Mouse (Mus musculus) midbrain, embryonic 16.5 days (tissue): ENCODE results near the gene Clta. TPM values are rescaled to one million over a fixed set of nuclear protein-coding genes. Genes with fewer than 3 reads are reported as not detected.
A peak's percentile ranks its signal among the peaks of the same experiment; 100 is the strongest.

Source experiments
- ATAC-seq: fragments of 200-750 bp; cut with Nextera tagmentation; 2 replicates; pipeline ENCODE4 v1.8.0; 2017; ENCODE audit warnings: moderate TSS enrichment
- H3K27ac ChIP-seq: fragments of 300-500 bp; sonication (generic); 2 replicates; pipeline ENCODE4 v1.5.1; 2014; ENCODE audit warnings: mild to moderate bottlenecking, low read length, mixed read lengths
- H3K27me3 ChIP-seq: fragments of 300-500 bp; sonication (generic); 2 replicates; pipeline ENCODE4 v1.6.1; 2014; ENCODE audit warnings: low read depth, low read length, mixed read lengths; ENCODE audit not compliant: control insufficient read depth, insufficient read depth
- H3K36me3 ChIP-seq: fragments of 300-500 bp; sonication (generic); 2 replicates; pipeline ENCODE4 v1.6.1; 2014; ENCODE audit warnings: mild to moderate bottlenecking, low read length, moderate library complexity, mixed read lengths; ENCODE audit not compliant: control insufficient read depth, insufficient read depth
- H3K4me1 ChIP-seq: fragments of 300-500 bp; sonication (generic); 2 replicates; pipeline ENCODE4 v1.6.1; 2014; ENCODE audit warnings: mild to moderate bottlenecking, low read length, mixed read lengths; ENCODE audit not compliant: control insufficient read depth, insufficient read depth
- H3K4me2 ChIP-seq: fragments of 300-500 bp; sonication (generic); 2 replicates; pipeline ENCODE4 v1.6.1; 2014; ENCODE audit warnings: mild to moderate bottlenecking, low read length, mixed read lengths
- H3K4me3 ChIP-seq: fragments of 300-500 bp; sonication (generic); 2 replicates; pipeline ENCODE4 v1.5.1; 2014; ENCODE audit warnings: low read depth, mild to moderate bottlenecking, low read length, moderate library complexity, mixed read lengths
- H3K9ac ChIP-seq: fragments of 300-500 bp; sonication (generic); 2 replicates; pipeline ENCODE4 v1.6.1; 2014; ENCODE audit warnings: low read depth, low read length, mixed read lengths
- H3K9me3 ChIP-seq: fragments of 300-500 bp; sonication (generic); replicated peaks from 2 replicates; pipeline ENCODE4 v1.6.1; 2014; ENCODE audit warnings: mild to moderate bottlenecking, low read length, mixed read lengths; ENCODE audit not compliant: control insufficient read depth, poor library complexity, severe bottlenecking
- WGBS: fragments of 180-500 bp; shearing (Covaris S2); extraction: QIAGEN DNeasy Blood & Tissue Kit; methylation state at CpG from one replicate; pipeline ENCODE4 v1.1.7; 2014; 5-methylcytosine and 5-hydroxymethylcytosine counted together
- polyA plus RNA-seq: library from polyadenylated mRNA; unstranded; fragments of >200 nt; fragmentation: Nextera tagmentation; extraction: Ambion mirVana; gene quantifications from 2 replicates; pipeline ENCODE4 v1.2.1, GENCODE M21; 2015

The Clta gene
- polyA plus RNA-seq, 1 experiment from 2014 or later, result 348 TPM

DNA sequence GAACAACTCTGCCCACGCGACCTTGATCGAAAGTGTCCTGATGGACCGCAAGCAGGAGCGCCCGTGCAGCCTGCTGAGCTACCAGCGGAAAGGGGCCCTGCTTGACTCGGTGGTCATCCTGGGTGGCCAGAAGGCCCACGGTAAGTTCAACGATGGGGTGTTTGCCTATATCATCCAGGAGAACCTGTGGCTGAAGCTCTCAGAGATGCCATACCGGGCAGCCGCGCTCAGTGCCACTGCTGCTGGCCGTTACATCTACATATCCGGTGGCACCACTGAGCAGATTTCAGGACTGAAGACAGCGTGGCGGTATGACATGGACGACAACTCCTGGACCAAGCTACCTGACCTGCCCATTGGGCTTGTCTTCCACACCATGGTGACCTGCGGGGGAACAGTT lies 19.9 kb upstream of the Clta start:
- H3K36me3 ChIP-seq, result no peaks in the 10 kb centered on the region
- no peak overlapping the region for H3K4me2 ChIP-seq
- peaks cover 7% of the 10 kb centered on the region for H3K27me3 ChIP-seq
- H3K4me1 ChIP-seq, result no peaks in the 10 kb centered on the region
- H3K9me3 ChIP-seq, result no peaks in the 10 kb centered on the region
- H3K4me3 ChIP-seq, result no peak overlapping the region
- no peak for ATAC-seq
- no peak overlapping the region for H3K27ac ChIP-seq
- 93% methylated on average over 19 of the region's 19 CpGs for WGBS
- H3K9ac ChIP-seq, result no peak overlapping the region

DNA sequence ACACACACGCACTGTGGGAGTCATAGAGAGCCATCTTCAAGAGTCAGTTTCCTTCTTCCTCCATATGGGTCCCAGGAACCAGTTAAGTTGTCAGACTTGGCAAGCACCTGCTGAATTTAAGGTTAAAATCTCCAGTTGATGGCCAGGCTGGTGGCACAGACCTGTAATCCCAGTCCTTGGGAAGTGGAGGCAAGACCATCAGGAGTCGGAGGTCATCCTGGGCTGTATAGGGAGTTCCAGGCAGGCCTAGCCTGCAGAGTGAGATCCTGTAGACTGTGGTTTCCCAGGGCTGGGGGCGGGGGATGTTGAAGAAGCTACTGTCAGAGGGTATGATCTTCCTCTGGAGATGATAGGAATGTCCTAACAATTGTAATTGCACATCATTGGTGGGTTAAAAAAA lies 15.3 kb upstream of the Clta start:
- Histone ChIP-seq H3K4me1 (no peaks in the 10 kb centered on the region), H3K9me3 (no peaks in the 10 kb centered on the region), H3K27ac (no peak overlapping the region), H3K4me3 (no peak overlapping the region), H3K36me3 (no peaks in the 10 kb centered on the region), H3K4me2 (no peak overlapping the region), H3K9ac (no peak overlapping the region), H3K27me3 (peaks cover 1% of the 10 kb centered on the region)
- ATAC-seq, result no peak
- WGBS, result 85% methylated on average over 3 of the region's 3 CpGs

DNA sequence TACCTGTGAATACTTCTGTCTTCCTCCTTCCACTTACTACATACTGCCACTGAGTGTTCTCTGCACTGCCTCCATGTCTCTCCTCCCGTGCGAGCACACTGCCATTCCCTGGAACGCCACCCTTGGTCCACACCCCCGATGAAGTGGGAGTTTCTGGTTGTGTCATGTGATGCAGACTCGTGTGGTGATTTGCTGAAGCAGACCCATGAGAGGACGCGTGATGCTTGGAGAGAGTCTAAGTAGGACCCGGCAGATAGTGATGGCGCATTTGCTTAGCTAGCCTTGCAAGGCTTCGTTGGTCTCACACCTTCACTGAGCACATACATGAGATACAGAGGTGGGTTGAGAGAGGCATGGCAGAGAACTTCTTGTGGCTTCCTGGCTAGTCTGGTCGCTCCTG lies 11.2 kb upstream of the Clta start:
- H3K36me3 ChIP-seq, result no peaks in the 10 kb centered on the region
- WGBS, result 93% methylated on average over 11 of the region's 11 CpGs

DNA sequence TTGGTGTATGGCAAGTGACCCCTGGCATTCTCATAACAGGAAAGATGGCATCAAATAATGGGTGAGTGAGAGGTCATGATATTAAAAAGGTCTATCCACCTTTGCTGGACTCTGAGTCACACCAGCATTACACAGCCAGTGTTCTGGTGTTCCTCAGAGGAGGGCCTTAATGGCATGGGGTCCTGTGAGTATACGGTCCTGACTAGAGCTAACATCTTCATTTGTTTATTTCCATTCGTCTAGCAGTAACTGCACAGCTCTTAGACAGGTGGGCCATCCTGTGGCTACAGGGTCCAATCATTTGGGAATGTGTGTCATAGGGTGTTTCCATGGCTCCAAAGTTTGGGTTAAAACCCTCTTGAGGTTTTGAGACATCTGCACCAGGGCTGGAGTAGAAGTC lies 9.9 kb upstream of the Clta start:
- H3K9ac ChIP-seq, result no peak overlapping the region

More for the DNA sequence above, 11.2 kb upstream of the Clta start:
- Histone ChIP-seq H3K4me3 (no peak overlapping the region), H3K4me1 (no peaks in the 10 kb centered on the region), H3K9ac (no peak overlapping the region), H3K27me3 (no peaks in the 10 kb centered on the region), H3K9me3 (no peaks in the 10 kb centered on the region), H3K4me2 (no peak overlapping the region), H3K27ac (no peak overlapping the region)
- no peak for ATAC-seq

DNA sequence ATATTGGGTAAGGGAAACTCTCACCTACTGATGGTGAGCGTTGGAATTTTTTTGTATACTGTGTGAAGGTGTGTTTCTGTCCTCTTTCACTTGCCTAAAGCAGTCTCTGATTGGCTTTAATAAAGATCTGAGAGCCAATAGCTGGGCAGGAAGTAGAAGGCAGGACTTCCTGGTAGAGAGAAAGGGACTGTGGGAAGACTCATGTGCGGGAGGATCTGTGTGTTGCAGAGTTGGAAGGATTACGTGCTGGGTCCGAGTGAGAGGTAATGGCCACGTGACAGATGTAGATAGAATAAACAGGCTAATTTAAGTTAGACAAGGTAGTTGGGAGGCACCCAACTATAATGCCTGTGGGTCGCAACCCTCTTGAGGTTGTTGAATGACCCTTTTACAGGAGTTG lies 630 bp upstream of the Clta start:
- H3K27ac ChIP-seq, result no peak overlapping the region
- WGBS, result 84% methylated on average over 6 of the region's 6 CpGs
- no peaks in the 10 kb centered on the region for H3K9me3 ChIP-seq
- H3K4me2 ChIP-seq, result no peak overlapping the region
- H3K4me1 ChIP-seq, result no peaks in the 10 kb centered on the region
- no peak overlapping the region for H3K9ac ChIP-seq
- no peaks in the 10 kb centered on the region for H3K27me3 ChIP-seq
- no peaks in the 10 kb centered on the region for H3K36me3 ChIP-seq
- ATAC-seq, result no peak
- no peak overlapping the region for H3K4me3 ChIP-seq

More for the DNA sequence above, 9.9 kb upstream of the Clta start:
- Histone ChIP-seq H3K27me3 (no peaks in the 10 kb centered on the region), H3K27ac (no peak overlapping the region), H3K9me3 (no peaks in the 10 kb centered on the region), H3K4me3 (no peak overlapping the region), H3K4me1 (no peaks in the 10 kb centered on the region), H3K4me2 (no peak overlapping the region), H3K36me3 (no peaks in the 10 kb centered on the region)
- no peak for ATAC-seq
- WGBS, result 86% methylated on average over 2 of the region's 2 CpGs

DNA sequence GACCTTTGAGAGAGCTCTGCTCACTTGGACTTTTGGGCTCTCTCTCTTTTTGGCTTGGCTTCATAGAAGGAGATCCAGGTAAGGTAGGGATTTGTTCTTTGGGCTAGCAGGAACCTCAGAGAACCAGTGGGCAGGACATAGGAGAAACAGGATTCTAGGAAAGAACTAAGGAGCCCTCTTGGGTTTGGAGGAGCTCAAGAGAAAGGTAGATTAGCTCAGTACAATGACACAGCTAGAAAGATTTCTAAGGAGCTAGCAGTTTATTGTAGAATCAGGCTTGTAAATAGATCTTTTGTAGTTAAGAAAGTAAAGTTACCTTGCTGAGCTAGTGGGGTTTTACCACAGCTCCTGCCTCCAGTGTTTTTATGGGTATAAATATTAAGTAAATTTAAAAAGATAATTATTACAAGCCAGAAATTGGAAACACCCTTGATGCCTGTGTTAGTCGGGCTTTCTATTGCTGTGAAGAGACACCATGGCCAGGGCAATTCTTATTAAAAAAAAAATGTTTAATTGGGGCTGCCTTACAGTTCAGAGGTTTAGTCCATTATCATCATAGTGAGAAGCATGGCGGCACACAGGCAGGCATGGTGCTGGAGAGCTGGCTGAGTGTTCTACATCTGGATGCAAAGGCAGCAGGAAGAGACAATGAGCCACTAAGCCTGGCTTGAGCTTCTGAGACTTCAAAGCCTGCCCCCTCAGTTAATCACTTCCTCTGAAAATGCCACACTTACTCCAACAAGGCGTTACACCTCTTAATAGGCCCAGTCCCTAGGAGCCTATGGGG lies 564 bp downstream of the Clta start:
- Histone ChIP-seq H3K9me3 (no peaks in the 10 kb centered on the region), H3K4me2 (no peak overlapping the region), H3K9ac (no peak overlapping the region), H3K4me1 (no peaks in the 10 kb centered on the region), H3K27ac (no peak overlapping the region), H3K4me3 (no peak overlapping the region), H3K27me3 (no peaks in the 10 kb centered on the region), H3K36me3 (no peaks in the 10 kb centered on the region)
- ATAC-seq, result no peak
- 70% methylated on average over 3 of the region's 3 CpGs for WGBS

DNA sequence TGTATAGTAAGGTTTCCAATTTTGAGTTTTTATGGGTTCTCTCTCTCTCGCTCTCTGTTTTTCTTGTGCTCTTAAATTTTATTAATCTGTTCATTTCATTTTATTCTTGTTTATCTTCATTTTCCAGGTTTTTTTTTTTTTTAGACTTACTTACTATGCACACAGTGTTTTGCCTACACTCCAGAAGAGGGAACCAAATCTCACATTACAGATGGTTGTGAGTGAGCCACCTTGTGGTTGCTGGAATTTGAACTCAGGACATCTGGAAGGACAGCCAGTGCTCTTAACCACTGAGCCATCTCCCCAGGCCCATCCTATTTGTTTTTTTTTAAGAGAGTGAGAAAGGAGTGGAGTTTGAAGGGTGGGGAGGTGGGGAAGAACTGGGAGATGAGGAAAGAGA lies 5.9 kb downstream of the Clta start:
- Histone ChIP-seq H3K9me3 (no peaks in the 10 kb centered on the region), H3K9ac (no peak overlapping the region), H3K36me3 (no peaks in the 10 kb centered on the region), H3K27me3 (no peaks in the 10 kb centered on the region), H3K4me1 (peaks cover 24% of the 10 kb centered on the region), H3K4me3 (no peak overlapping the region), H3K27ac (no peak overlapping the region), H3K4me2 (no peak overlapping the region)
- no peak for ATAC-seq
- 100% methylated on average over 1 of the region's 1 CpGs for WGBS

DNA sequence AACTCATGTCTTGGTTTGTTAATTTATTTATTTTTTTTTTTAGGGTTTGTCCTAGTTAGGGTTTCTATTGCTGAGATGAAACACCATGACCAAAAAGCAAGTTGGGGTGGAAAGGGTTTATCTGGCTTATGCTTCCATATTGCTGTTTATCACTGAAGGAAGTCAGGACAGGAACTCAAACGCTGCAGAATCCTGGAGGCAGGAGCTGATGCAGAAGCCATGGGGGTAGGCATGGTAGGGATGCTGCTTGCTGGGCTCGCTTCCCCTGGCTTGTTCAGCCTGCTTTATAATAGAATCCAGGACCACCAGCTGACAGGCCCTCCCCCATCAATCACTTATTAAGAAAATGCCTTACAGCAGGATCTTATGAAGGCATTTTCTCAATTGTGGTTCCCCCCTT lies 6.6 kb downstream of the Clta start:
- WGBS, result 45% methylated on average over 2 of the region's 2 CpGs
- H3K4me1 ChIP-seq, result peaks cover 24% of the 10 kb centered on the region
- no peak overlapping the region for H3K4me2 ChIP-seq
- H3K36me3 ChIP-seq, result no peaks in the 10 kb centered on the region
- H3K4me3 ChIP-seq, result no peak overlapping the region
- H3K9me3 ChIP-seq, result no peaks in the 10 kb centered on the region
- H3K9ac ChIP-seq, result no peak overlapping the region
- no peak overlapping the region for H3K27ac ChIP-seq
- ATAC-seq, result no peak
- H3K27me3 ChIP-seq, result no peaks in the 10 kb centered on the region

DNA sequence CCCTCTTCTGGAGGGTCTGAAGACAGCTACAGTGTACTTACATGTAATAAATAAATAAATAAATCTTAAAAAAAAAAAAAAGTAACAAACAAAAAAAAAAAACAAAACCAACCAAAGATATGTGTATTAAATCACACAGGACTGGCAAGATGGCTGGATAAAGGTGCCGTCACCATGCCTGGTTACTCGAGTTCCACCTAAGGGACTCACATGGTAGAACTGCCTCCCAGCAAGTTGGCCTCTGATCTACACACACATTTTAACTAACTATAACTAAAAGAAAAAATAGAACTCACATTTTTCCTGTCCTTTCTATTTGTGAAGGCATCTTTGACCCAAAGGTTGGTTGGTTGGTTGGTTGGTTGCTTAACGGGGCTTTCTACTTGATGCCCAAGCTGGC lies 7.5 kb downstream of the Clta start:
- peak overlapping the region; percentile 60 for H3K9ac ChIP-seq
- no peaks in the 10 kb centered on the region for H3K9me3 ChIP-seq
- no peaks in the 10 kb centered on the region for H3K36me3 ChIP-seq
- H3K4me3 ChIP-seq, result peak overlapping the region; percentile 81
- peak overlapping the region; percentile 81; the same call in 1 of the 2 replicates for H3K27ac ChIP-seq
- H3K4me1 ChIP-seq, result peaks cover 24% of the 10 kb centered on the region
- ATAC-seq, result no peak
- H3K27me3 ChIP-seq, result no peaks in the 10 kb centered on the region
- WGBS, result 82% methylated on average over 3 of the region's 3 CpGs
- peak overlapping the region; percentile 62 for H3K4me2 ChIP-seq
